ENCODE assay signal across 15 mouse cellular contexts in the genomic region with DNA sequence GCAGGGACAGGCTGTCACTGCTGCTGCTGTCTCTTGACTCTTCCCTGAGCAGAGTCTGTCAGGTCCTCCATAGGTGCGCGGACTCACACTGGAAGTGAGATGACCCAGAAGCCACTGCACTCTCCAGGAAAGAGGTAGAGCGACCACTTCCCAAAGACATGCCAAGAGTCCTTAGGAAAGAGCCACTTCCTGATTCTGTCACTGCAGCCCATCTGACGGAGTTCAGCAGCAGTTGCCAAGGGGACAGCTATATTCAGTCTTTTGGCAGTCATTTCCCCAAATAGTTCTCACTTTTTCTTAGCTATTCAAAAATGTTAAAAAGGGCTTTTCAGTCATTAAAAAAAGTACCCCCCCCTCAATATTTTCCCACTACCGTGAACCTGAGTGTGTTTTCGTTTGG.
A peak's percentile ranks its signal among the peaks of the same experiment; 100 is the strongest.
DNase-seq lines count a peak whose midpoint lies in the region; TF ChIP-seq lines count a peak whose summit lies in the region.
"Had no signal": no experiment of that assay in that cellular context is flagged by ENCODE, and none has a peak within 500 bp of the region (broad histone marks: within the 10 kb centered on the region; RNA-seq: fewer than 3 reads in every experiment).

No protein-coding gene starts in this region.

- H3K4me3 ChIP-seq in gastrocnemius, adult 2 months, result no peak overlapping the region
- H3K4me3 ChIP-seq in left cerebral cortex, adult 2 months, result no peak overlapping the region
- no peak overlapping the region for H3K4me3 ChIP-seq in bone marrow macrophage, adult 2 months (ENCODE audit: insufficient read depth, low read length)
- H3K4me3 ChIP-seq: embryonic facial prominence, embryonic 13.5 days; hindbrain, embryonic 15.5 days; midbrain, embryonic 12.5 days had no signal

- TF ChIP-seq CTCF in gastrocnemius, adult 2 months (IDR thresholded peaks at IDR 0.05), result no peak
- TF ChIP-seq CTCF in left cerebral cortex, adult 2 months (IDR thresholded peaks at IDR 0.05), result no peak
- TF ChIP-seq CTCF in bone marrow macrophage, adult 2 months (IDR thresholded peaks at IDR 0.05; ENCODE audit: low read depth, low read length), result no peak

- no peak for TF ChIP-seq POLR2A in bone marrow macrophage, adult 2 months (IDR thresholded peaks at IDR 0.05; ENCODE audit: borderline replicate concordance, low read depth, low read length)

- H3K4me1 ChIP-seq in bone marrow macrophage, adult 2 months (ENCODE audit: control insufficient read depth, insufficient read depth, low read length), result peaks cover 46% of the 10 kb centered on the region
- H3K4me1 ChIP-seq: midbrain, embryonic 12.5 days had no signal

- no peak for DNase-seq in gastrocnemius, adult 2 months
- no peak for DNase-seq in gastrocnemius, adult 8-10 months (ENCODE audit: low spot score in 2 of 2)
- no peak for DNase-seq in left cerebral cortex, adult 2 months (ENCODE audit: extremely low spot score in 1 of 2, low spot score in 2 of 2)
- DNase-seq in left cerebral cortex, postnatal 10 days (ENCODE audit: extremely low spot score in 1 of 2, low spot score in 2 of 2), result no peak
- peak; percentile 22 to 41 for DNase-seq in lung, postnatal 4 days
- DNase-seq in T-cell, adult 2 months (ENCODE audit: low spot score), result no peak
- DNase-seq: cerebellum, postnatal 36 days; heart, postnatal 10 days; spleen, adult 18-20 months; thymus, postnatal 14 days had no signal

- intact Hi-C loops in gastrocnemius, adult 2 months (cut with DNase I), result no loop called here
- intact Hi-C loops in left cerebral cortex, adult 2 months (cut with DNase I), result no loop called here
- intact Hi-C loops in left cerebral cortex, postnatal 10 days (cut with DNase I), result no loop called here

- H3K27ac ChIP-seq in gastrocnemius, adult 2 months, result peak overlapping the region; percentile 25
- H3K27ac ChIP-seq in left cerebral cortex, adult 2 months, result peak overlapping the region; percentile 38; the same call in 1 of the 2 replicates
- peak overlapping the region; percentile 86 for H3K27ac ChIP-seq in bone marrow macrophage, adult 2 months (ENCODE audit: insufficient read depth, low read depth, low read length)
- H3K27ac ChIP-seq: embryonic facial prominence, embryonic 13.5 days; hindbrain, embryonic 15.5 days; liver, embryonic 14.5 days; midbrain, embryonic 12.5 days had no signal

Comparison
In these comparisons a context has a peak if more than half of its experiments do, and no peak if none do; other contexts are left out.
1. DNase-seq: peak in lung, postnatal 4 days (2 of 2); none in gastrocnemius, adult 2 months (single experiment), gastrocnemius, adult 8-10 months (0 of 2), left cerebral cortex, adult 2 months (0 of 2), left cerebral cortex, postnatal 10 days (0 of 2) and T-cell, adult 2 months (single experiment).
2. H3K27ac ChIP-seq: peak in every context shown above with its lines; median percentile 86 in bone marrow macrophage, adult 2 months; 38 in left cerebral cortex, adult 2 months; 25 in gastrocnemius, adult 2 months.